8 mouse cellular contexts compared by ENCODE assay signal in genomic region chr11:97987551-97988526, GRCm38 (mm10). TPM values are rescaled to one million over a fixed set of nuclear protein-coding genes. Genes with fewer than 3 reads are reported as not detected.
DNase-seq lines count a peak whose midpoint lies in the region; ATAC-seq lines count a peak whose summit lies in the region.

No protein-coding gene starts in this region.

- peaks cover 43% of the 10 kb centered on the region for H3K4me1 ChIP-seq in megakaryocyte, embryonic 14.5 days

- no peaks in the 10 kb centered on the region for H3K9me3 ChIP-seq in megakaryocyte, embryonic 14.5 days

- H3K36me3 ChIP-seq in megakaryocyte, embryonic 14.5 days (replicated peaks; ENCODE audit: low read length): no peaks in the 10 kb centered on the region

- ATAC-seq in common myeloid progenitor, adult 5-6 weeks (replicated peaks; ENCODE audit: low read depth, poor library complexity, severe bottlenecking): peak; percentile 74

- peaks cover 56% of the 10 kb centered on the region for H3K27me3 ChIP-seq in megakaryocyte, embryonic 14.5 days (replicated peaks)

- H3K4me3 ChIP-seq in megakaryocyte, embryonic 14.5 days (replicated peaks): peak overlapping the region; percentile 96

- DNase-seq in ZHBTc4 (ENCODE audit: low read depth, low spot score): peak; percentile 99
- peak; percentile 93 to 94 for DNase-seq in gastrocnemius, adult 8-10 months (ENCODE audit: low spot score in 2 of 2)
- peak; percentile 92 for DNase-seq in hindlimb bud, embryonic 11.5 days (ENCODE audit: extremely low spot score, low read depth, low spot score)
- DNase-seq in left cerebral cortex, adult 8-10 months (ENCODE audit: low spot score in 2 of 2): peak; percentile 88 to 100
- DNase-seq in right cerebral cortex, postnatal 10 days (ENCODE audit: low spot score in 2 of 2): peak; percentile 95 to 96
- peak; percentile 95 for DNase-seq in urinary bladder, postnatal 25 days (ENCODE audit: low spot score)

RNA-seq across cellular contexts. Expression of gene Plxdc1, which starts 1.6 kb away (rescaled TPM):
- total RNA-seq in common myeloid progenitor, adult 5-6 weeks (2017): 1.2 and 3.3 TPM in 2 replicates
- 1 to 10 TPM; 1.3 to 3.4 (median 1.9) TPM for total RNA-seq in gastrocnemius, adult 8-10 months (2022)
- total RNA-seq in left cerebral cortex, adult 8-10 months (2022): 10 to 100 TPM; 41.2 to 46.2 (median 43.9) TPM
- 1.6 TPM in 1 of 2 replicates, not detected in the other for polyA plus RNA-seq in megakaryocyte, embryonic 14.5 days (2012; ENCODE audit: insufficient read depth, low replicate concordance)

RNA-seq across cellular contexts. Expression of gene Arl5c, which starts 8.1 kb away (rescaled TPM):
- total RNA-seq in common myeloid progenitor, adult 5-6 weeks (2017): 1.2 and 2.2 TPM in 2 replicates
- under 1 TPM in 2 of 4 experiments, not detected in 2; 0.18 to 0.19 TPM for total RNA-seq in gastrocnemius, adult 8-10 months (2022)
- 1 to 10 TPM; 1.5 to 2.1 (median 1.7) TPM for total RNA-seq in left cerebral cortex, adult 8-10 months (2022)
- 9.1 TPM in 1 of 2 replicates, not detected in the other for polyA plus RNA-seq in megakaryocyte, embryonic 14.5 days (2012; ENCODE audit: insufficient read depth, low replicate concordance)

RNA-seq across cellular contexts. Expression of gene Cacnb1, which starts 35.0 kb away (rescaled TPM):
- not detected in 2 replicates for total RNA-seq in common myeloid progenitor, adult 5-6 weeks (2017)
- 100 to 1,000 TPM; 172 to 203 (median 187) TPM for total RNA-seq in gastrocnemius, adult 8-10 months (2022)
- 100 to 1,000 TPM; 127 to 142 (median 137) TPM for total RNA-seq in left cerebral cortex, adult 8-10 months (2022)
- 1.4 and 2.8 TPM in 2 replicates for polyA plus RNA-seq in megakaryocyte, embryonic 14.5 days (2012; ENCODE audit: insufficient read depth, low replicate concordance)

RNA-seq across cellular contexts. Expression of gene Rpl19, which starts 38.7 kb away (rescaled TPM):
- total RNA-seq in common myeloid progenitor, adult 5-6 weeks (2017): 1,577 and 1,620 TPM in 2 replicates
- total RNA-seq in gastrocnemius, adult 8-10 months (2022): 100 to 1,000 TPM; 364 to 479 (median 402) TPM
- 100 to 1,000 TPM; 564 to 674 (median 627) TPM for total RNA-seq in left cerebral cortex, adult 8-10 months (2022)
- polyA plus RNA-seq in megakaryocyte, embryonic 14.5 days (2012; ENCODE audit: insufficient read depth, low replicate concordance): 275 and 2,598 TPM in 2 replicates

Comparison
In these comparisons a context has a peak if more than half of its experiments do, and no peak if none do; other contexts are left out.
1. Peak in every context shown above with its lines: DNase-seq, ATAC-seq and H3K4me3 ChIP-seq.
2. RNA of gene Cacnb1, which starts 35.0 kb away (total RNA-seq): 172 to 203 TPM in gastrocnemius, adult 8-10 months and 127 to 142 TPM in left cerebral cortex, adult 8-10 months; not detected in common myeloid progenitor, adult 5-6 weeks; every median in the first group is over 100 times any median in the second.